Mouse (Mus musculus): ENCODE measurements around the gene Mgarp.
"Not testable (repeated sequence)": the region's sequence is repeated elsewhere in the genome, so short reads cannot be mapped to it uniquely, and the experiment has no call there.

Gene Mgarp

GRCm38 (mm10) chr3:51396219-51397068, at the start of gene Mgarp:
Gene Mgarp (minus strand): TSS chr3:51396738.
- DNase-seq (ENCODE audit: low spot score) = peak; percentile 69

- no peak for DNase-seq (ENCODE audit: low spot score)
Observed at GRCm38 (mm10) chr3:51434871-51435595, 38.5 kb upstream of the Mgarp start.

GRCm38 (mm10) chr3:51434364-51434763, 37.8 kb upstream of the Mgarp start:
- DNase-seq (ENCODE audit: low spot score) = not testable (repeated sequence)

GRCm38 (mm10) chr3:51425394-51425793, 28.9 kb upstream of the Mgarp start:
- DNase-seq (ENCODE audit: low spot score) = no peak

- no peak for DNase-seq (ENCODE audit: low spot score)
Observed at GRCm38 (mm10) chr3:51421921-51422320, 25.4 kb upstream of the Mgarp start.

GRCm38 (mm10) chr3:51417966-51418365, 21.4 kb upstream of the Mgarp start:
- DNase-seq (ENCODE audit: low spot score) = no peak

- DNase-seq (ENCODE audit: low spot score) = no peak
Observed at GRCm38 (mm10) chr3:51417485-51417884, 20.9 kb upstream of the Mgarp start.

GRCm38 (mm10) chr3:51417135-51417458, 20.6 kb upstream of the Mgarp start:
- peak; percentile 65 for DNase-seq (ENCODE audit: low spot score)

- peak; percentile 74 for DNase-seq (ENCODE audit: low spot score)
Observed at GRCm38 (mm10) chr3:51416364-51417134, 20.0 kb upstream of the Mgarp start.

- DNase-seq (ENCODE audit: low spot score) = no peak
Observed at GRCm38 (mm10) chr3:51416073-51416363, 19.5 kb upstream of the Mgarp start.

GRCm38 (mm10) chr3:51415098-51416072, 18.8 kb upstream of the Mgarp start, which contains the start of gene Naa15:
Gene Naa15 (plus strand): TSS chr3:51415148.
- DNase-seq (ENCODE audit: low spot score) = peak; percentile 97

- DNase-seq (ENCODE audit: low spot score) = peak; percentile 50
Observed at GRCm38 (mm10) chr3:51413276-51413675, 16.7 kb upstream of the Mgarp start.

- no peak for DNase-seq (ENCODE audit: low spot score)
Observed at GRCm38 (mm10) chr3:51412457-51412856, 15.9 kb upstream of the Mgarp start.

GRCm38 (mm10) chr3:51408561-51409183, 12.1 kb upstream of the Mgarp start, which contains the start of gene Ndufc1:
Gene Ndufc1 (minus strand): TSS chr3:51408988.
- peak; percentile 95 for DNase-seq (ENCODE audit: low spot score)

GRCm38 (mm10) chr3:51407870-51408560, 11.5 kb upstream of the Mgarp start:
- DNase-seq (ENCODE audit: low spot score) = no peak

- no peak for DNase-seq (ENCODE audit: low spot score)
Observed at GRCm38 (mm10) chr3:51402628-51403027, 6.1 kb upstream of the Mgarp start.

- DNase-seq (ENCODE audit: low spot score) = not testable (repeated sequence)
Observed at GRCm38 (mm10) chr3:51402054-51402453, 5.5 kb upstream of the Mgarp start.

GRCm38 (mm10) chr3:51400682-51401081, 4.1 kb upstream of the Mgarp start:
- DNase-seq (ENCODE audit: low spot score) = no peak

- DNase-seq (ENCODE audit: low spot score) = no peak
Observed at GRCm38 (mm10) chr3:51399531-51399930, 3.0 kb upstream of the Mgarp start.

GRCm38 (mm10) chr3:51398667-51399066, 2.1 kb upstream of the Mgarp start:
- no peak for DNase-seq (ENCODE audit: low spot score)
